Mouse (Mus musculus) hindbrain, embryonic 11.5 days (tissue): Measurements from ENCODE around the gene Crybb1. TPM values are rescaled to one million over a fixed set of nuclear protein-coding genes. Genes with fewer than 3 reads are reported as not detected.

Experiments used
- ATAC-seq: fragments of 200-750 bp; cut with Nextera tagmentation; 2 replicates; pipeline ENCODE4 v1.8.0; 2017; ENCODE audit warnings: mild to moderate bottlenecking, moderate TSS enrichment, moderate library complexity; ENCODE audit not compliant: low FRiP score
- DNase-seq: peaks from one replicate; pipeline ENCODE4 v3.0.0-alpha.2; 2015; ENCODE audit warnings: low spot score
- H3K27ac ChIP-seq: fragments of 300-500 bp; sonication (generic); 2 replicates; pipeline ENCODE4 v1.5.1; 2014; ENCODE audit warnings: mild to moderate bottlenecking, low read depth, low read length
- H3K27me3 ChIP-seq: fragments of 300-500 bp; sonication (generic); 2 replicates; pipeline ENCODE4 v1.6.1; 2014; ENCODE audit warnings: mild to moderate bottlenecking, low read length, moderate library complexity, mixed read lengths; ENCODE audit not compliant: control insufficient read depth, insufficient read depth
- H3K36me3 ChIP-seq: fragments of 300-500 bp; sonication (generic); 2 replicates; pipeline ENCODE4 v1.6.1; 2014; ENCODE audit warnings: mild to moderate bottlenecking, low read length, moderate library complexity, mixed read lengths; ENCODE audit not compliant: control insufficient read depth, insufficient read depth
- H3K4me1 ChIP-seq: fragments of 300-500 bp; sonication (generic); replicated peaks from 2 replicates; pipeline ENCODE4 v1.6.1; 2014; ENCODE audit warnings: low read length, mixed read lengths; ENCODE audit not compliant: control insufficient read depth, insufficient read depth
- H3K4me2 ChIP-seq: fragments of 300-500 bp; sonication (generic); replicated peaks from 2 replicates; pipeline ENCODE4 v1.6.1; 2014; ENCODE audit warnings: mild to moderate bottlenecking, low read depth, low read length
- H3K4me3 ChIP-seq: fragments of 300-500 bp; sonication (generic); 2 replicates; pipeline ENCODE4 v1.5.1; 2014; ENCODE audit warnings: low read depth, low read length
- H3K9ac ChIP-seq: fragments of 300-500 bp; sonication (generic); 2 replicates; pipeline ENCODE4 v1.6.1; 2014; ENCODE audit warnings: low read depth, low read length
- H3K9me3 ChIP-seq: fragments of 300-500 bp; sonication (generic); 2 replicates; pipeline ENCODE4 v1.6.1; 2016; ENCODE audit warnings: low read length; ENCODE audit not compliant: control insufficient read depth
- WGBS: fragments of 180-500 bp; shearing (Covaris S2); extraction: QIAGEN DNeasy Blood & Tissue Kit; methylation state at CpG from one replicate; pipeline ENCODE4 v1.1.7; 2014; 5-methylcytosine and 5-hydroxymethylcytosine counted together
- polyA plus RNA-seq: library from polyadenylated mRNA; unstranded; fragments of >200 nt; fragmentation: Nextera tagmentation; extraction: Ambion mirVana; gene quantifications from 2 replicates; pipeline ENCODE4 v1.2.1, GENCODE M21; 2014

Gene Crybb1
- polyA plus RNA-seq, 1 experiment from 2014 or later = 0.88 TPM

DNA sequence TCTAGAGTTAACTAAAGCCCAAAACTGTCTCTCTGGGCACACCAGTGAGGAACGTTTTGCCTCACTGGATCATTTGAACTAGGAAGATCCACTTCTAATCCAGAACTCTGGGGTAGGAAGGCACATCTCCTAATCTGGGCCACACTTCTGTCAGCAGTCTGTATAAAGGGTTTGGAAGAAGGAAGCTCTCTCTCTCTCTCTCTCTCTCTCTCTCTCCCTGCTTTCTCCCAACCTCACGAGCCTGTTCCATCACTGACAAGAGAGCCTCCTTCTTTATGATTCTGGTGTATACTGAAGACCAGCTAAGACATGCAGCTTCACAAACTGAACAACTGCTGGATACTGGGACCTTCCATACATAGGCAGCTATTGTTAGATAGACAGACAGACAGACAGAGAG, 13.8 kb upstream of the Crybb1 start:
- Histone ChIP-seq H3K36me3 (no peaks in the 10 kb centered on the region), H3K4me2 (no peak overlapping the region), H3K4me1 (peaks cover 12% of the 10 kb centered on the region), H3K27ac (no peak overlapping the region), H3K4me3 (no peak overlapping the region), H3K9me3 (no peaks in the 10 kb centered on the region), H3K9ac (no peak overlapping the region), H3K27me3 (no peaks in the 10 kb centered on the region; the same call in 1 of the 2 replicates)
- no peak for DNase-seq
- ATAC-seq = no peak
- 83% methylated on average over 2 of the region's 2 CpGs for WGBS

DNA sequence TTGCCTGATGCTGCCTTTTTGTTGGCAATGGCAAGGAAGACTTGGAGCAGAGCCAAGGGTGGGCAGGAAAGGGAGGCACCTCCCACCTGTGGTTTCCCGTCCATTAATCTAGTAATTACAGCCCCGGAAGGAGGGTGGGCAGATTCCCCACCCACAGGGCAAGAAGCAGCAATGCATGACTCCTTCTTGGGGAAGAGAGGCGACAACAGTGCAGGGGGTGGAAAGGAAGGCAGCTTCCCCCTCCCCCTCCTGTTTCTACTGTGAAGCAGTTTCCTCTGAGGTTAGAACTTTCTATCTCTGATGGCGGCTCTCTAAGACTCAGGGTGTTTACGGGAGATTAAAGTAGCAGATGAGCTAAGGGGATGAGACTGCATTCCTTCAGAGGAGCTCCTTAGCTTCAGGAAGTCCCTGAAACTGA, 13.2 kb upstream of the Crybb1 start:
- Histone ChIP-seq H3K36me3 (no peaks in the 10 kb centered on the region), H3K4me1 (peaks cover 10% of the 10 kb centered on the region), H3K9ac (no peak overlapping the region), H3K9me3 (no peaks in the 10 kb centered on the region), H3K27ac (no peak overlapping the region), H3K27me3 (no peaks in the 10 kb centered on the region; the same call in 1 of the 2 replicates), H3K4me2 (no peak overlapping the region), H3K4me3 (no peak overlapping the region)
- 73% methylated on average over 5 of the region's 5 CpGs for WGBS
- DNase-seq (no peak), ATAC-seq (no peak)

DNA sequence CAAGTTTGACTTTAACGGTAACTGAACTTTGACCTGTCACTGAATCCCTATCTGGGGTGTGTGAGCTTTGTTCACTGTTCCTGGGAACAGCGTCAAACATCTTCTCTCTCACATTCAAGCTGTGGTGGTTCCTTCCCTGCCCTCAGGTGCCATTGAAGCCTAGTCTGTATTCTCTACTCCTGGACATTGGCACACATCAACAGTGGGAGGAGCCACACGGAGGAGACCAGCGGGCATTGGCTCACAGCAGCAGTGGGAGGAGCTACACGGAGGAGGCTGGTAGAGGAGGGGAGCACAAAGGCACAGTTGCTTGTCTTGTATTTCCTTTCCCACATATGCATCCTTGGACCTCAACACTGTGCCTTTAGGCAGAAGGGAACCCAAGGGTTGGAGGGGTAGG, 12.6 kb upstream of the Crybb1 start:
- H3K27ac ChIP-seq = no peak overlapping the region
- H3K9ac ChIP-seq = no peak overlapping the region
- ATAC-seq (no peak), DNase-seq (no peak)
- peaks cover 9% of the 10 kb centered on the region for H3K4me1 ChIP-seq
- no peaks in the 10 kb centered on the region; the same call in 1 of the 2 replicates for H3K27me3 ChIP-seq
- 58% methylated on average over 5 of the region's 5 CpGs for WGBS
- H3K4me3 ChIP-seq = no peak overlapping the region
- H3K4me2 ChIP-seq = no peak overlapping the region
- H3K9me3 ChIP-seq = no peaks in the 10 kb centered on the region
- no peaks in the 10 kb centered on the region for H3K36me3 ChIP-seq

DNA sequence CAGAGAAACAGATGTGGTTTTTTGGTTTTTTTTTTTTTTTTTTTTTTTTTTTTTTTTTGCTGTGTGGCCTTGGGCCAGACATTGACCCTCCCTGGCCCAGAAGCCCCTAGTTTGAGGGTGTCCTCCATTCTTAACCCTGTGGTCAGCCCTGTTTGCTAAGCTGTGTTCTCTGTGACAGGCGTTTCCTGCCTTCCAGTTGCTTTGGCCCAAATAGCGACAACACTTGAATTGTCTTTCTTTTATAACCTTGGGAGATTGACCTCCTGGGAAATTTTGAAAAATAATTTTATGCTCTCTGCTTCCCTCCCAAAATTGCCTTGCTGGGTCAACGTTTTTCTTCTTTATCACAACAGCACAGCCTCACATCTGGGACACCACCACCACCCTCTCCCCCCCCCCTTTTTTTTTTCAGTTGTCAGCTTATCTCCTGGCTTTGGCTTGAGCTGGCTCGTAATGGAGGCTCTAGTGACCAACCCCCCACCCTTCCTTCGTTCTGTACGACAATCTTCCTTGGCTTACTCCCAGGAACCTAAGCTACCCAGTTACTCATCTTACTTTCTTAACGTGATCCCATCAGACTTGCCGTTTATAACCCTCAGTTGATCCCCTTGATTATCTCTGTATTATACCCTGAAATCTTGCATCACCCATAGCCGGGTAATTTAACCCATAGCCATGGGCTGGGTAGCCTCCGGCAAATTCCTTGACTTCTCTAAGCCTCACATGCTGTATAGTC, 11.9 kb upstream of the Crybb1 start:
- no peak for DNase-seq
- H3K9ac ChIP-seq = no peak overlapping the region
- H3K4me3 ChIP-seq = no peak overlapping the region
- no peaks in the 10 kb centered on the region for H3K36me3 ChIP-seq
- WGBS = 77% methylated on average over 10 of the region's 10 CpGs
- no peak for ATAC-seq
- no peaks in the 10 kb centered on the region; the same call in 1 of the 2 replicates for H3K27me3 ChIP-seq
- H3K4me1 ChIP-seq = peaks cover 3% of the 10 kb centered on the region; the same call in 1 of the 2 replicates
- no peak overlapping the region for H3K4me2 ChIP-seq
- no peak overlapping the region for H3K27ac ChIP-seq
- H3K9me3 ChIP-seq = no peaks in the 10 kb centered on the region

DNA sequence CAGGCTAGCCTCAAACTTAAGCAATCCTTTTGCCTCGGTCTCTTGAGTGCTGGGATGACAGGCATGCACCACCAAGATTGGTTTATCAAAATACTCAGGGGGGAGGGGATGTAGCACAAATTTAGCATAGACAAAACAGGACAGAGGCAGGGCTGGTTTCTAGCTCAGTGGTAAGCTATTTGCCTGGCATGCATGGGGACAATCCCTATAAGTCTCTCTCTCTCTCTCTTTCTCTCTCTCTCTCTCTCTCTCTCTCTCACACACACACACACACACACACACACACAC, 11.4 kb upstream of the Crybb1 start:
- DNase-seq (no peak), ATAC-seq (no peak)
- 62% methylated on average over 1 of the region's 1 CpGs for WGBS
- H3K36me3 ChIP-seq = no peaks in the 10 kb centered on the region
- no peak overlapping the region for H3K9ac ChIP-seq
- H3K4me2 ChIP-seq = no peak overlapping the region
- H3K4me1 ChIP-seq = 0 out of 2 replicates have a peak, but pooled peaks cover 3% of the 10 kb centered on the region
- no peaks in the 10 kb centered on the region; the same call in 1 of the 2 replicates for H3K27me3 ChIP-seq
- no peak overlapping the region for H3K27ac ChIP-seq
- no peak overlapping the region for H3K4me3 ChIP-seq
- no peaks in the 10 kb centered on the region for H3K9me3 ChIP-seq

DNA sequence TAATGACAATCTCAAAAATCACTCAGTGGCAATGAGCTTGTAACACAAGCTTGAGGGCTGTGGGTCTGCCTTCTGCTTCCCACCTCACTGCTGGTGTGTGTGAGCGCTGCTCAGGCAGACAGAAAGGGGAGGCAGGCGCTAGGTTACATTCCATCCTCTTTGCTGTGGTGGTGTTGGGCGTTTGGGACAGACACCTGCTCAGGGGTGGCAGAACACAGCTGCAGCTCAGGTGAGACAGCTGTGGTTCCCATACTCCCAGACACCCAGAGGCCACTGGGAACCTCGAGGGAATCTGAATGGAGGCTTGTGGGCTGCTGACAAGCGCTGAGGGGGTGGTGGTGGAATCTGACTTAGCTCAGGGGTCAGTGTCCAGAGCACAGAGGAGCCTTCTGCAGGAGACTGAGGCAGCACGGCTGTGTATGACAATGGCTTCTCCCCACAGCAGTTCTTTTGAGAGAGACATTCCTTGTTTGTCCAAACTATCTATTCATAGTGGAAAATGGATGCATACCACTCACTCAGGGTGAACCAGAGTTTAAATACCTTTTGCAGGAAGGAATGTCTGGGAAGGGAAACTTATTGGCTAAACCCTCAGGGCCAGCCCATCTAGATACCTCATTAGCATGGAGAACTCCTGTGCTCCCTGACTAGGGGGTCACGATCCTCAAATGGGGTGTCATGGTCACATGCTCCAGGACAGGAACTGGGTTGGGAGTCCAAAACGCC, 10.6 kb upstream of the Crybb1 start:
- H3K9me3 ChIP-seq = no peaks in the 10 kb centered on the region
- H3K4me2 ChIP-seq = no peak overlapping the region
- no peak overlapping the region for H3K27ac ChIP-seq
- no peak for ATAC-seq
- H3K9ac ChIP-seq = no peak overlapping the region
- H3K36me3 ChIP-seq = no peaks in the 10 kb centered on the region
- H3K27me3 ChIP-seq = no peaks in the 10 kb centered on the region; the same call in 1 of the 2 replicates
- H3K4me3 ChIP-seq = no peak overlapping the region
- WGBS = 52% methylated on average over 8 of the region's 8 CpGs
- DNase-seq = no peak
- no peaks in the 10 kb centered on the region for H3K4me1 ChIP-seq

DNA sequence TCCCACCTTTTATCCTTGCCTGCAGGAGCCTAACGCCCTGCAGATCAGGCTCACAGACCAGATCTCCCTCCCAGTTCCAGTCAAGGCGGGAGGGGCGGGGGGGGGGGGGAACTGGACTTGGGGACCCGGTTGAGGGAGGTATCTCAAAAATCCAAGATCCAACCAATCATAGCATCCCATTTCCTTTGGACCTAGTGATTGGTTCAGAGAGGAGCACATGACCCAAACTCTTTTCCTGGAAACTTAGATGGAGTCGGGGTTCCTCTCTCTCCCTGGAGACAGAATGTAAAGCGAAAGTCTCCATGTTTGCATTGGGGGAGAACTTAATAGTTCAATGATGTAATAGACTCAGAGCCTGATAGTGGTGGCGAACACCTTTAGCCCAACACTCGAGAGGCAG, 8.2 kb upstream of the Crybb1 start:
- no peak overlapping the region for H3K4me3 ChIP-seq

DNA sequence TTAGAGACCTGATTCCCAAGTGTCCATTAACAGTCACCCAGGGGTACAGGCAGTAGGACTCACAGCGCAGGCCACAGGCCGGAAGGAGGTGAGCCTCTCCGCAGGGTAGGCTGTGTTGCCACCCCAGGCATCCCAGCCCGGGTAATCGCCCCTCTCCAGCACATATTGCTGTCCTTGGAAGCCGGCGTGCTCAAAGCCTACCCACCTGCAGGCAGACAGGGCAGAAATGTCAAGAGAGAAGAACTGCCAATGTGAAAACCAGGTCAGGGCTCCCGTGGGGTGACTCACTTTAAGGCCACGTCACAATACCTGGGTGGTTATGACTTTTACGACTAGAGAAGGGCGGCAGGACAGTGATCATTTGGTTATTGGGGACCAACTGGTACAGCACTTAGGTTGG, 6.5 kb upstream of the Crybb1 start:
- H3K27ac ChIP-seq = no peak overlapping the region
- H3K4me2 ChIP-seq = no peak overlapping the region
- no peaks in the 10 kb centered on the region for H3K36me3 ChIP-seq
- WGBS = 84% methylated on average over 11 of the region's 11 CpGs
- no peaks in the 10 kb centered on the region; the same call in 1 of the 2 replicates for H3K4me1 ChIP-seq
- no peak overlapping the region for H3K4me3 ChIP-seq
- DNase-seq (no peak), ATAC-seq (no peak)
- H3K9ac ChIP-seq = no peak overlapping the region
- H3K9me3 ChIP-seq = no peaks in the 10 kb centered on the region
- H3K27me3 ChIP-seq = no peaks in the 10 kb centered on the region; the same call in 1 of the 2 replicates

More for the DNA sequence above, 8.2 kb upstream of the Crybb1 start:
- no peak overlapping the region for H3K27ac ChIP-seq
- H3K9ac ChIP-seq = no peak overlapping the region
- 42% methylated on average over 8 of the region's 8 CpGs for WGBS
- ATAC-seq (no peak), DNase-seq (no peak)
- no peaks in the 10 kb centered on the region for H3K9me3 ChIP-seq
- no peaks in the 10 kb centered on the region for H3K4me1 ChIP-seq
- H3K27me3 ChIP-seq = no peaks in the 10 kb centered on the region; the same call in 1 of the 2 replicates
- no peaks in the 10 kb centered on the region for H3K36me3 ChIP-seq
- no peak overlapping the region for H3K4me2 ChIP-seq

DNA sequence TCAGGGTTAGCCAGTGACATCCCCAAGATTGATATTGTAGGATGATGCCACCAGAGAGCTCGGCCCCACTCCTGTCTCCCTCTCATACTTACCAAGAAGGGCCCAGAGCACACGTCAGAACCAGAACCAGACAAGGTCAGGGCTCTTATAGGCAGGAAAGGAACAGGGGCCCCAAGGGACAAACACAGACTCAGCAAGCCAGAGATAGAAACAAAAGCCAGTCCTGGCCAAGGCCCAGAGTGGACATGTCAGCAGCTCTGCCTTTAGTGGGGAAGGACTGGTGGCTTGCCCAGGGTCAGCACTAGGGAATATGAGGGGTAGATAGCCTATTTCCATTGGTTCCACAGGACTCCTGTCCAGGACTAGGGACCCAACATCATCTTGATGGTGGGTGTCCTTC, 3.2 kb upstream of the Crybb1 start, which contains the start of gene Cryba4:
Cryba4 (minus strand) TSS at position 119 of the 400 bp plus-strand sequence.
- DNase-seq = no peak
- Histone ChIP-seq H3K27me3 (no peaks in the 10 kb centered on the region), H3K36me3 (no peaks in the 10 kb centered on the region), H3K9me3 (no peaks in the 10 kb centered on the region), H3K4me2 (no peak within 1 kb of the TSS), H3K9ac (no peak within 1 kb of the TSS), H3K4me1 (no peaks in the 10 kb centered on the region; the same call in 1 of the 2 replicates), H3K27ac (no peak within 1 kb of the TSS), H3K4me3 (no peak within 1 kb of the TSS)
- 82% methylated on average over 2 of the region's 2 CpGs for WGBS
- no peak for ATAC-seq
